Mouse (Mus musculus) G1E (cell line): ENCODE measurements at regions not wholly inside any gene's neighbourhood (a gene's known extent, or its start where the extent isn't known, plus 50 kb on each side); places are given as distances from the start of the nearest gene placed in this dataset.

Experiments used
- ATAC-seq: 2 replicates; pipeline ENCODE4 v1.8.0; 2016; ENCODE audit warnings: mild to moderate bottlenecking; ENCODE audit not compliant: insufficient number of reproducible peaks, poor library complexity, low FRiP score, severe bottlenecking; ENCODE audit errors: extremely low read depth
- DNase-seq: peaks from one replicate; pipeline ENCODE4 v3.0.0; 2012; ENCODE audit warnings: low spot score
- H3K27me3 ChIP-seq: 2 replicates; pipeline ENCODE4 v1.6.1; 2012; ENCODE audit warnings: mild to moderate bottlenecking, low read length, inconsistent platforms; ENCODE audit not compliant: insufficient read depth
- H3K36me3 ChIP-seq: replicated peaks from 2 replicates; pipeline ENCODE3; 2012; ENCODE audit warnings: mild to moderate bottlenecking, inconsistent platforms
- H3K4me1 ChIP-seq: 2 replicates; pipeline ENCODE4 v1.6.1; 2012; ENCODE audit warnings: low read depth, low read length, inconsistent platforms, mixed read lengths; ENCODE audit not compliant: insufficient read depth
- H3K4me3 ChIP-seq: 2 replicates; pipeline ENCODE4 v1.5.1; 2012; ENCODE audit warnings: low read depth, mild to moderate bottlenecking, inconsistent platforms, low read length, moderate library complexity, mixed read lengths
- H3K9me3 ChIP-seq: replicated peaks from 2 replicates; pipeline ENCODE4 v1.6.1; 2012; ENCODE audit warnings: inconsistent platforms
- CTCF ChIP-seq: IDR thresholded peaks from 2 replicates; pipeline ENCODE4 v1.5.1; 2012; ENCODE audit warnings: low read depth, low read length, inconsistent platforms, mixed read lengths
- GATA1 ChIP-seq: IDR thresholded peaks from 2 replicates; pipeline ENCODE4 v1.6.1; 2012; ENCODE audit warnings: borderline replicate concordance, low read length, inconsistent platforms, mixed read lengths
- GATA2 ChIP-seq: IDR thresholded peaks from 2 replicates; pipeline ENCODE4 v1.6.1; 2012; ENCODE audit warnings: low read depth, low read length, inconsistent platforms, borderline replicate concordance
- POLR2AphosphoS5 ChIP-seq: IDR thresholded peaks from 2 replicates; pipeline ENCODE4 v1.6.1; 2012; ENCODE audit warnings: low read depth, low read length, inconsistent platforms; ENCODE audit not compliant: insufficient replicate concordance
- TAL1 ChIP-seq: conservative IDR thresholded peaks from 2 replicates; pipeline ENCODE4 v1.6.1; 2012; ENCODE audit warnings: low read depth, low read length, inconsistent platforms, mixed read lengths

- no peaks in the 10 kb centered on the region for H3K9me3 ChIP-seq
- ATAC-seq (no peak), DNase-seq (no peak)
- H3K36me3 ChIP-seq, result no peaks in the 10 kb centered on the region
- no peaks in the 10 kb centered on the region for H3K4me1 ChIP-seq
- no peaks in the 10 kb centered on the region for H3K27me3 ChIP-seq
- H3K4me3 ChIP-seq, result no peak overlapping the region
- TF ChIP-seq POLR2AphosphoS5, result no peak
- no peak for TF ChIP-seq TAL1
Observed at GRCm38 (mm10) chr7:82921722-82922121, 54.6 kb downstream of the Mex3b start.

- no peak for ATAC-seq
- no peak for DNase-seq
- H3K4me1 ChIP-seq, result no peaks in the 10 kb centered on the region
- no peaks in the 10 kb centered on the region for H3K27me3 ChIP-seq
- no peaks in the 10 kb centered on the region for H3K36me3 ChIP-seq
- no peaks in the 10 kb centered on the region for H3K9me3 ChIP-seq
- TF ChIP-seq TAL1 (no peak), GATA2 (no peak), CTCF (no peak), GATA1 (no peak), POLR2AphosphoS5 (no peak)
- no peak overlapping the region for H3K4me3 ChIP-seq
Observed at GRCm38 (mm10) chr7:82923220-82924071, 56.3 kb downstream of the Mex3b start.

GRCm38 (mm10) chr7:82924092-82924491 is 57.0 kb downstream of the Mex3b start:
- TF ChIP-seq GATA1 (no peak), GATA2 (no peak), POLR2AphosphoS5 (no peak), CTCF (no peak), TAL1 (no peak)
- DNase-seq, result no peak
- no peaks in the 10 kb centered on the region for H3K27me3 ChIP-seq

GRCm38 (mm10) chr7:82938311-82938710 is 71.2 kb downstream of the Mex3b start:
- Histone ChIP-seq H3K27me3 (0 out of 2 replicates have a peak, but pooled peaks cover 2% of the 10 kb centered on the region), H3K4me1 (no peaks in the 10 kb centered on the region), H3K4me3 (no peak overlapping the region), H3K36me3 (no peaks in the 10 kb centered on the region), H3K9me3 (no peaks in the 10 kb centered on the region)
- no peak for ATAC-seq
- DNase-seq, result no peak
- TF ChIP-seq GATA1, result no peak
- no peak for TF ChIP-seq CTCF
- TF ChIP-seq POLR2AphosphoS5, result no peak
- no peak for TF ChIP-seq TAL1
- no peak for TF ChIP-seq GATA2

More at GRCm38 (mm10) chr7:82924092-82924491, 57.0 kb downstream of the Mex3b start:
- H3K9me3 ChIP-seq, result no peaks in the 10 kb centered on the region
- H3K4me3 ChIP-seq, result no peak overlapping the region
- H3K4me1 ChIP-seq, result no peaks in the 10 kb centered on the region
- no peaks in the 10 kb centered on the region for H3K36me3 ChIP-seq
- ATAC-seq, result no peak

- no peaks in the 10 kb centered on the region for H3K4me1 ChIP-seq
- ATAC-seq (no peak), DNase-seq (no peak)
- TF ChIP-seq GATA2 (no peak), GATA1 (no peak), POLR2AphosphoS5 (no peak), CTCF (no peak)
- no peaks in the 10 kb centered on the region for H3K36me3 ChIP-seq
- H3K4me3 ChIP-seq, result no peak overlapping the region
- H3K27me3 ChIP-seq, result 0 out of 2 replicates have a peak, but pooled peaks cover 2% of the 10 kb centered on the region
- H3K9me3 ChIP-seq, result no peaks in the 10 kb centered on the region
Observed at GRCm38 (mm10) chr7:82939536-82939935, 72.4 kb downstream of the Mex3b start.

- Histone ChIP-seq H3K4me1 (no peaks in the 10 kb centered on the region), H3K27me3 (0 out of 2 replicates have a peak, but pooled peaks cover 2% of the 10 kb centered on the region), H3K4me3 (no peak overlapping the region), H3K9me3 (no peaks in the 10 kb centered on the region), H3K36me3 (no peaks in the 10 kb centered on the region)
- ATAC-seq, result no peak
- DNase-seq, result no peak
- TF ChIP-seq POLR2AphosphoS5 (no peak), TAL1 (no peak), GATA2 (no peak), CTCF (no peak), GATA1 (no peak)
Observed at GRCm38 (mm10) chr7:82943376-82943775, 76.2 kb downstream of the Mex3b start.
